Mouse (Mus musculus) myocyte (in vitro differentiated cells): ENCODE data around the gene Saxo1. TPM values are rescaled to one million over a fixed set of nuclear protein-coding genes. Genes with fewer than 3 reads are reported as not detected.

ENCODE experiments used
- H3K27me3 ChIP-seq: one replicate; pipeline ENCODE4 v1.6.1; 2011; ENCODE audit not compliant: control insufficient read depth, insufficient read depth, insufficient read length
- H3K36me3 ChIP-seq: one replicate; pipeline ENCODE4 v1.6.1; 2011; ENCODE audit not compliant: control insufficient read depth, insufficient read depth
- H3K4me2 ChIP-seq: one replicate; pipeline ENCODE4 v1.6.1; 2011; ENCODE audit warnings: low read depth, control low read depth
- H3K4me3 ChIP-seq: one replicate; pipeline ENCODE4 v1.5.1; 2011; ENCODE audit warnings: mild to moderate bottlenecking, control low read depth, moderate library complexity
- H3K79me2 ChIP-seq: one replicate; pipeline ENCODE4 v1.6.1; 2011; ENCODE audit not compliant: control insufficient read depth, insufficient read depth
- H3ac ChIP-seq: one replicate; pipeline ENCODE4 v1.6.1; 2011; ENCODE audit not compliant: control insufficient read depth, insufficient read length
- CEBPB ChIP-seq: IDR thresholded peaks from 2 replicates; pipeline ENCODE4 v1.6.1; 2011; ENCODE audit warnings: mild to moderate bottlenecking, moderate library complexity; ENCODE audit not compliant: poor library complexity, insufficient read depth, severe bottlenecking
- E2F4 ChIP-seq: IDR thresholded peaks from one replicate; pipeline ENCODE4 v1.6.1; 2011; ENCODE audit warnings: mild to moderate bottlenecking, control low read depth, moderate library complexity; ENCODE audit not compliant: insufficient read depth
- MAX ChIP-seq: IDR thresholded peaks from one replicate; pipeline ENCODE4 v1.6.1; 2011; ENCODE audit warnings: low read depth, mild to moderate bottlenecking, control low read depth
- MYOD1 ChIP-seq, 3 experiments: IDR thresholded peaks; one replicate each; pipeline ENCODE4 v1.6.1; 2011; ENCODE audit warnings: control low read depth in 2 of 3, low read depth in 2 of 3, mild to moderate bottlenecking in 2 of 3, moderate library complexity in 1 of 3; ENCODE audit not compliant: insufficient read length in 2 of 3, control insufficient read depth in 1 of 3
- MYOG ChIP-seq, 3 experiments: IDR thresholded peaks; one replicate each; pipeline ENCODE4 v1.6.1; 2011; ENCODE audit warnings: control low read depth in 2 of 3, low read depth in 2 of 3, mild to moderate bottlenecking in 2 of 3; ENCODE audit not compliant: insufficient read length in 2 of 3, control insufficient read depth in 1 of 3, insufficient read depth in 1 of 3
- POLR2A ChIP-seq: IDR thresholded peaks from one replicate; pipeline ENCODE4 v1.6.1; 2011; ENCODE audit warnings: low read depth, mild to moderate bottlenecking, control low read depth, moderate library complexity; ENCODE audit not compliant: insufficient read length
- POLR2AphosphoS2 ChIP-seq: IDR thresholded peaks from one replicate; pipeline ENCODE4 v1.6.1; 2011; ENCODE audit warnings: low read depth, control low read depth; ENCODE audit not compliant: insufficient read length
- REST ChIP-seq: IDR thresholded peaks from one replicate; pipeline ENCODE4 v1.6.1; 2011; ENCODE audit warnings: mild to moderate bottlenecking, control low read depth, moderate library complexity; ENCODE audit not compliant: insufficient read depth, insufficient read length
- SRF ChIP-seq: IDR thresholded peaks from one replicate; pipeline ENCODE4 v1.6.1; 2011; ENCODE audit warnings: low read depth; ENCODE audit not compliant: control insufficient read depth, insufficient read length
- TCF12 ChIP-seq: IDR thresholded peaks from one replicate; pipeline ENCODE4 v1.6.1; 2011; ENCODE audit warnings: mild to moderate bottlenecking, control low read depth; ENCODE audit not compliant: poor library complexity, insufficient read depth, severe bottlenecking
- TCF3 ChIP-seq: IDR thresholded peaks from one replicate; pipeline ENCODE4 v1.6.1; 2011; ENCODE audit warnings: low read depth, control low read depth; ENCODE audit not compliant: insufficient read length
- USF1 ChIP-seq: IDR thresholded peaks from one replicate; pipeline ENCODE4 v1.6.1; 2011; ENCODE audit warnings: low read depth, mild to moderate bottlenecking, control low read depth, moderate library complexity
- polyA plus RNA-seq: library from polyadenylated mRNA; unstranded; fragments of >200 nt; fragmentation: generic; extraction: Trizol; gene quantifications from one replicate; pipeline ENCODE4 v1.2.1, GENCODE M21; 2012; ENCODE audit warnings: missing spikeins

Saxo1 gene
- polyA plus RNA-seq, 1 experiment: not detected

DNA sequence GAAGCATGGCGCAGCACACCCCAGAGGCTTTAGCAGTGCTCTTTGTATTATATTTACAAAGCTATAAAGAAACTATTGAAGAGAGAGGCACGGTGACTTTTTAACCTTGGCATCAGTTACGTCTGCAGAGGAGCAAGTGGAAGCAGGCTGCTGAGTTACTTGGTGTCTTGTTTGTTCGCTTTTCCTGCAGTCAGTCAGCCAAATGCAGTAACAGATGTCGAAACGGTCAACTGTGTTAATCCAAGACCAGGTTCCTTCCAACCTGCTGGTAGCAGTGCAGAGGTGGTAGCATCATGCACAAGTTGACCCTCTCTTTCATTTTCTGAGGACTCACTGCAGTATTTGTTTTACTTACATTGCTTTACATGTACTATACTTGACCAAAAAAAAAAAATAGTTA lies 135.5 kb downstream of the Saxo1 start:
- no peaks in the 10 kb centered on the region for H3K27me3 ChIP-seq
- no peaks in the 10 kb centered on the region for H3K36me3 ChIP-seq
- no peak overlapping the region for H3K4me2 ChIP-seq
- H3ac ChIP-seq: no peak overlapping the region
- H3K4me3 ChIP-seq: no peak overlapping the region
- TF ChIP-seq USF1 (no peak), CEBPB (no peak), TCF3 (no peak), REST (no peak), TCF12 (no peak)
- no peaks in the 10 kb centered on the region for H3K79me2 ChIP-seq

DNA sequence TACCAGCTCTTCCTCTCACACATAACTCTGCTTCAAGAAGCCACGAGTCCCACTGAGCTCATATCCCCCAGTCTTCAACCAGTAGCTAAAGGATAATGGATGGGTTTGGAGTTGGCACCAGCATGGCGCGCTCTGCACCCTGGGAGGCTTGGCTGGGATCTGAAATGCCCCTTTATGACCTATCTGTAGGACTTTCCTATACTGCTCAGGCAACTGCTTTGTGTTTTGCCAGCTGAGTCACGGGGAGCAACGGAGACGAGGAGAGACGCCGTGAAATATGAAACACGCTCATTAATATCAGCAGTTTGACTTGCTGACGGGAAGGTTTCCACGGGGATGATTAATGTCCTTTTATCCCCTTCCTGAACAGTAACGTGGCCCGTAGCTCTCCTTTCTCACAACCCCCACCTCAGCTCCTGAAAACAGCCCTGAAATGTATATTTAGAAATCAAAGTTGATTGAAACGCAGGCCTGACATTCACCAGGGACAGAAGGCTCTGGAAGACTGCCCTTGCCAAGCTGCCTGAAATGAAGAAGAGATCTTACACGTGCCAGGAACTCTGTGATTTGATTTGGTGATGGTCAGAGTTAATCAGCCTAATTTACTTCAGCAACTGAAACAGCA lies 141.6 kb downstream of the Saxo1 start:
- no peak overlapping the region for H3K4me3 ChIP-seq
- TF ChIP-seq CEBPB (no peak), MAX (no peak), REST (no peak), MYOD1 (IDR thresholded peaks at IDR 0.05; ENCODE audit: control insufficient read depth in 1 of 3, insufficient read length in 2 of 3, low read depth in 2 of 3) (no peak), POLR2AphosphoS2 (no peak), MYOG (IDR thresholded peaks at IDR 0.05; ENCODE audit: control insufficient read depth in 1 of 3, insufficient read depth in 1 of 3, insufficient read length in 2 of 3, low read depth in 2 of 3) (no peak), TCF12 (no peak), USF1 (no peak), SRF (no peak), TCF3 (no peak), E2F4 (no peak), POLR2A (no peak)
- no peaks in the 10 kb centered on the region for H3K36me3 ChIP-seq

DNA sequence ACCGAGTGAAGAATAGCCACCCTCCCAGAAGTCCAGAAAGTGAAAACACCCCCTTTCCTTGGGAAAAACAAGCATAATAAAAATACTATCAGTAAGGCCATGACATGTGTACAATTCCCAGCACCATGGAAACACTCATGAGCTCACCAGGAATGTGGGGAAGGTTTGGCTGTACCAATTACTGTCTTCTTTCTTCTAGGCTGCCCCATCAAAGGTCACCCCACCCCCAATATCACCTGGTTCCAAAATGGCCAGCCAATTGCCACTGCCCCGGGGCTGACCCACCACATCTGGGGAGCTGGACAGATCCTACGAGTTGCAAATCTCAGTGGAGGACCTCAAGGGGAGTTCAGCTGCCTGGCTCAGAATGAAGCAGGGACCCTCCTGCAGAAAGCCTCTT lies 144.7 kb downstream of the Saxo1 start:
- no peak overlapping the region for H3K4me2 ChIP-seq
- no peaks in the 10 kb centered on the region for H3K36me3 ChIP-seq
- no peak overlapping the region for H3ac ChIP-seq
- no peaks in the 10 kb centered on the region for H3K27me3 ChIP-seq
- no peak for TF ChIP-seq MYOD1 (IDR thresholded peaks at IDR 0.05; ENCODE audit: control insufficient read depth in 1 of 3, insufficient read length in 2 of 3, low read depth in 2 of 3)
- TF ChIP-seq TCF3: no peak
- TF ChIP-seq CEBPB: no peak
- no peak overlapping the region for H3K4me3 ChIP-seq
- no peaks in the 10 kb centered on the region for H3K79me2 ChIP-seq

More for the DNA sequence above, 141.6 kb downstream of the Saxo1 start:
- H3K27me3 ChIP-seq: no peaks in the 10 kb centered on the region
- H3K4me2 ChIP-seq: no peak overlapping the region
- H3ac ChIP-seq: no peak overlapping the region
- no peaks in the 10 kb centered on the region for H3K79me2 ChIP-seq

DNA sequence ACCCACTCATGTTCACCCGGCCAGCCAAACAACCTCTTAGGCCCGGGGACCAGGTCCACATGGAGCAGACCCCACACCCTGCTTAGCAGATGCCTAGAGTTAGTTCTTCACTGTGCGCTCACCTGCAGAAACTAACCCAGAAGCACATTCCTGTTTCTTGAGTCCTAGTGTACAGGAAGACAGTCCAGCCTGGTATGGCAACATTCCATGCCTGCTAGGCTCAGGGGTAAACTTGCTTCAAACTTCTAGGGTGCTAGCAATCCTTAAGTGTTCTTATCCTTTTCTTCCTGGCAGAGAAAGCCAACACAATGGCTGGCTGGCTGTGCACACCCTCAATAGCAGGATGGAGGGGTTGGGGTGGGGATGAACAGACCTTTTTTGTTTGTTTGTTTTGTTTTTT lies 147.2 kb downstream of the Saxo1 start:
- Histone ChIP-seq H3K4me3 (no peak overlapping the region), H3K79me2 (no peaks in the 10 kb centered on the region), H3K27me3 (no peaks in the 10 kb centered on the region), H3K36me3 (no peaks in the 10 kb centered on the region), H3ac (no peak overlapping the region), H3K4me2 (no peak overlapping the region)
- TF ChIP-seq SRF (no peak), MAX (no peak), TCF12 (no peak), POLR2A (no peak), CEBPB (no peak), USF1 (no peak), MYOG (IDR thresholded peaks at IDR 0.05; ENCODE audit: control insufficient read depth in 1 of 3, insufficient read depth in 1 of 3, insufficient read length in 2 of 3, low read depth in 2 of 3) (no peak), E2F4 (no peak), POLR2AphosphoS2 (no peak), MYOD1 (IDR thresholded peaks at IDR 0.05; ENCODE audit: control insufficient read depth in 1 of 3, insufficient read length in 2 of 3, low read depth in 2 of 3) (no peak), REST (no peak), TCF3 (no peak)

DNA sequence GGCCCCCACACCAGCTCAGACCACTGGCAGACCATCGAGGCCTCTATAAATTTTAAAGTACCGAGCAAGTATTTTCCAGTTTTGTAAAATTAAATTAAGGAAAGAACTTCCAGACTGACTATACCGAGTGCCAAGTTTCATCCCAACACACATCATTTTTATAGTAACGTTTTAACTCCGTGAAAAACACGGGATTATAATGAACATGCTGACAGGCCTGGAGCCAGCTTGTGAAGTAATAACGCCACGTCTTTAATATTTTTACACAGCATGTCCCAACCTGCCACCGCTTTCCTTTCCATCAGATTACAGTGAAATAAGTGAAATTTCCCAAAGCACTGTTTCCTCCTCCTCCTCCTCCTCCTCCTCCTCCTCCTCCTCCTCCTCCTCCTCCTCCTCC lies 149.7 kb downstream of the Saxo1 start:
- H3K79me2 ChIP-seq: no peaks in the 10 kb centered on the region
- TF ChIP-seq MAX (no peak), SRF (no peak), MYOD1 (IDR thresholded peaks at IDR 0.05; ENCODE audit: control insufficient read depth in 1 of 3, insufficient read length in 2 of 3, low read depth in 2 of 3) (no peak), USF1 (no peak), CEBPB (no peak), POLR2A (no peak), TCF12 (no peak), MYOG (IDR thresholded peaks at IDR 0.05; ENCODE audit: control insufficient read depth in 1 of 3, insufficient read depth in 1 of 3, insufficient read length in 2 of 3, low read depth in 2 of 3) (no peak), POLR2AphosphoS2 (no peak), TCF3 (no peak), E2F4 (no peak), REST (no peak)
- H3K4me3 ChIP-seq: no peak overlapping the region
- no peaks in the 10 kb centered on the region for H3K36me3 ChIP-seq
- H3K4me2 ChIP-seq: no peak overlapping the region
- no peak overlapping the region for H3ac ChIP-seq
- no peaks in the 10 kb centered on the region for H3K27me3 ChIP-seq
